Mouse (Mus musculus) brown adipose tissue, adult 24 weeks (tissue): ENCODE results near the gene Tacc3. TPM values are rescaled to one million over a fixed set of nuclear protein-coding genes. Genes with fewer than 3 reads are reported as not detected.

Source experiments
- H3K27ac ChIP-seq: fragments of 200-500 bp; replicated peaks from 2 replicates; pipeline ENCODE4 v1.5.1; 2012; ENCODE audit warnings: low read depth, mild to moderate bottlenecking, low read length
- H3K4me1 ChIP-seq: fragments of 200-500 bp; 2 replicates; pipeline ENCODE4 v1.6.1; 2012; ENCODE audit warnings: low read length, mixed read lengths; ENCODE audit not compliant: control insufficient read depth, insufficient read depth, insufficient read length
- H3K4me3 ChIP-seq: fragments of 200-500 bp; 2 replicates; pipeline ENCODE4 v1.5.1; 2012; ENCODE audit warnings: low read depth, mild to moderate bottlenecking, low read length, moderate library complexity; ENCODE audit not compliant: insufficient read depth
- polyA plus RNA-seq: library from polyadenylated mRNA; stranded (reverse); fragments of >200 nt; gene quantifications from 2 replicates; pipeline ENCODE4 v1.2.4, GENCODE M21; 2012; ENCODE audit not compliant: missing spikeins, insufficient read depth, insufficient read length

Tacc3 gene
- 3.3 and 3.5 TPM in 2 replicates for polyA plus RNA-seq

GRCm38 (mm10) chr5:33657787-33658663 lies at the start of gene Tacc3, which contains the start of gene Tmem129:
Gene Tacc3 (plus strand): TSS chr5:33658128.
Gene Tmem129 (minus strand): TSS chr5:33658416.
- peak within 1 kb of the TSS; percentile 98 for H3K27ac ChIP-seq
- peaks cover 5% of the 10 kb centered on the region for H3K4me1 ChIP-seq
- H3K4me3 ChIP-seq = peak within 1 kb of the TSS; percentile 96

GRCm38 (mm10) chr5:33609226-33609625 lies 48.7 kb upstream of the Tacc3 start:
- H3K4me1 ChIP-seq = no peaks in the 10 kb centered on the region
- no peak overlapping the region for H3K27ac ChIP-seq
- no peak overlapping the region for H3K4me3 ChIP-seq

GRCm38 (mm10) chr5:33611795-33612194 lies 46.1 kb upstream of the Tacc3 start:
- no peaks in the 10 kb centered on the region for H3K4me1 ChIP-seq
- H3K27ac ChIP-seq = no peak overlapping the region
- H3K4me3 ChIP-seq = no peak overlapping the region

- no peak overlapping the region for H3K4me3 ChIP-seq
- peaks cover 3% of the 10 kb centered on the region; the same call in 1 of the 2 replicates for H3K4me1 ChIP-seq
- H3K27ac ChIP-seq = no peak overlapping the region
These were observed 43.5 kb upstream of the Tacc3 start for GRCm38 (mm10) chr5:33614391-33614790.

GRCm38 (mm10) chr5:33622671-33623070 lies 35.3 kb upstream of the Tacc3 start:
- peaks cover 4% of the 10 kb centered on the region; the same call in 1 of the 2 replicates for H3K4me1 ChIP-seq
- H3K4me3 ChIP-seq = no peak overlapping the region
- H3K27ac ChIP-seq = no peak overlapping the region

GRCm38 (mm10) chr5:33623766-33624165 lies 34.2 kb upstream of the Tacc3 start:
- H3K4me1 ChIP-seq = peaks cover 5% of the 10 kb centered on the region
- H3K4me3 ChIP-seq = no peak overlapping the region
- no peak overlapping the region for H3K27ac ChIP-seq

- H3K4me3 ChIP-seq = peak overlapping the region; percentile 19; the same call in 1 of the 2 replicates
- H3K27ac ChIP-seq = no peak overlapping the region; the same call in 1 of the 2 replicates
- H3K4me1 ChIP-seq = peaks cover 14% of the 10 kb centered on the region
These were observed 30.0 kb upstream of the Tacc3 start for GRCm38 (mm10) chr5:33627968-33628367.

- peak overlapping the region; percentile 70 for H3K27ac ChIP-seq
- peaks cover 14% of the 10 kb centered on the region for H3K4me1 ChIP-seq
- H3K4me3 ChIP-seq = peak overlapping the region; percentile 90
These were observed 29.1 kb upstream of the Tacc3 start for GRCm38 (mm10) chr5:33628820-33629300.

- Histone ChIP-seq H3K4me1 (peaks cover 14% of the 10 kb centered on the region), H3K27ac (peak within 1 kb of the TSS; percentile 70), H3K4me3 (peak within 1 kb of the TSS; percentile 90)
These were observed 28.5 kb upstream of the Tacc3 start, which contains the start of the genes Fam53a and Gm9903 for GRCm38 (mm10) chr5:33629301-33629987. Gene Fam53a (minus strand): TSS chr5:33629635. Gene Gm9903 (plus strand): TSS chr5:33629925.

- Histone ChIP-seq H3K4me3 (peak overlapping the region; percentile 61), H3K27ac (peak overlapping the region; percentile 61), H3K4me1 (peaks cover 14% of the 10 kb centered on the region)
These were observed 27.9 kb upstream of the Tacc3 start for GRCm38 (mm10) chr5:33630061-33630460.

- Histone ChIP-seq H3K4me1 (peaks cover 14% of the 10 kb centered on the region), H3K27ac (peak overlapping the region; percentile 54; the same call in 1 of the 2 replicates), H3K4me3 (0 out of 2 replicates have a peak overlapping the region, but pooled peaks have one; percentile 9)
These were observed 27.3 kb upstream of the Tacc3 start for GRCm38 (mm10) chr5:33630615-33631014.

- no peak overlapping the region for H3K27ac ChIP-seq
- H3K4me1 ChIP-seq = peaks cover 14% of the 10 kb centered on the region
- no peak overlapping the region for H3K4me3 ChIP-seq
These were observed 25.4 kb upstream of the Tacc3 start for GRCm38 (mm10) chr5:33632526-33632925.

GRCm38 (mm10) chr5:33635361-33635760 lies 22.6 kb upstream of the Tacc3 start:
- Histone ChIP-seq H3K4me3 (no peak overlapping the region), H3K27ac (no peak overlapping the region), H3K4me1 (peaks cover 12% of the 10 kb centered on the region)

GRCm38 (mm10) chr5:33637606-33638350 lies 20.1 kb upstream of the Tacc3 start:
- no peaks in the 10 kb centered on the region for H3K4me1 ChIP-seq
- no peak overlapping the region for H3K4me3 ChIP-seq
- no peak overlapping the region for H3K27ac ChIP-seq
